8 mouse cellular contexts compared by ENCODE assay signal in the genomic region with DNA sequence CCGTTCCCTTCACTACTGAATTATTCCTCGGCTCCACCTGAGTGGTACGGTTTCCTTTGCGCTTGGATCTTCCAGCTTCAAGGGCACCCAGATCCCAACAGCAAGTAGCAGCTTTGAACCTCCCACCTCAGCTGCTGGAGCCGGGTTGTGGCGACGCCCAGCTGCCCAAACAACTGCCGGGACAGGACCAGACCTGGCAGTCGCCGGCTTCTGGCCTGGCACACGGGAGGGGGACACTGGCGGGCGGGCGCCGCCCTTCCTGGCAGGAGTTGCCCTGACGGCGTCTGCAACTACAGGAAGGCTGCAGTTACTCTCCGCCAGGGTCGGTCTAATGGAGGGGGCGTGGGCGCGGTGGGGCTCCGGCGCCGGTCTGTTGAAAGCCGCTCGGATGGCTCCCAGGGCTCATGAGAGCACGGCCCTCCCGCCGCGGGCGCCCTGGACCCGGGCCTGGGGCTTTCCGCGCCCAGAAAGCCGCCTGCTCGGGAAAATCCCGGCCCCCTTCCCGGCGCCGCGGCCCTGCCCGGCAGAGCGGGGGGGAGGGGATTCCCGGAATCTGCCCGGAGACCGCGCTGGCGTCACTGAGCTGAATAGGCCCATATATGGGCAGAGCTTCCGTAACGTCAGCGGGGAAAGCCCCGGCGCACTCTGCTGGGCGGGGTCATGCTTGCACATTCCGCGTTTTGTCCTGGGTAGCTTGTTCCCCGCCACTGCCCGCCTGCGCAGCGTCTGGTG. TPM values are rescaled to one million over a fixed set of nuclear protein-coding genes. Genes with fewer than 3 reads are reported as not detected.
DNase-seq lines count a peak whose midpoint lies in the region; ATAC-seq and TF ChIP-seq lines count a peak whose summit lies in the region.

No protein-coding gene starts in this region.

- peak overlapping the region; percentile 95 for H3K4me2 ChIP-seq in heart, embryonic 12.5 days
- peak overlapping the region; percentile 96 for H3K4me2 ChIP-seq in kidney, embryonic 16.5 days (replicated peaks; ENCODE audit: low read depth, low read length)

- peak; percentile 85 for ATAC-seq in heart, embryonic 12.5 days (ENCODE audit: insufficient number of reproducible peaks, low FRiP score)
- peak; percentile 74 for ATAC-seq in kidney, embryonic 16.5 days (ENCODE audit: low FRiP score, low TSS enrichment)
- ATAC-seq in monocyte, adult 5-6 weeks (replicated peaks; ENCODE audit: insufficient number of reproducible peaks, low FRiP score, low TSS enrichment, poor library complexity, severe bottlenecking) = peak; percentile 25

- peaks cover 100% of the 10 kb centered on the region for H3K4me1 ChIP-seq in erythroblast, embryonic 14.5 days (ENCODE audit: control insufficient read depth)
- H3K4me1 ChIP-seq in heart, embryonic 12.5 days (replicated peaks) = peaks cover 46% of the 10 kb centered on the region
- H3K4me1 ChIP-seq in kidney, embryonic 16.5 days (ENCODE audit: insufficient read depth, low read length) = peaks cover 62% of the 10 kb centered on the region
- peaks cover 24% of the 10 kb centered on the region for H3K4me1 ChIP-seq in liver, adult 2 months (ENCODE audit: control insufficient read depth, insufficient read depth, low read length)

- peak; percentile 9 for TF ChIP-seq CTCF in C2C12 (IDR thresholded peaks at IDR 0.05; ENCODE audit: control insufficient read depth, insufficient read depth, insufficient read length)
- TF ChIP-seq CTCF in liver, adult 2 months (IDR thresholded peaks at IDR 0.05; ENCODE audit: low read depth, low read length) = no peak

- H3K9ac ChIP-seq in heart, embryonic 12.5 days = peak overlapping the region; percentile 78
- peak overlapping the region; percentile 74 for H3K9ac ChIP-seq in kidney, embryonic 16.5 days (replicated peaks; ENCODE audit: low read length)
- H3K9ac ChIP-seq in liver, adult 2 months (ENCODE audit: low read depth, low read length) = peak overlapping the region; percentile 92

- WGBS in heart, embryonic 12.5 days = under 1% methylated on average over 61 of the region's 61 CpGs
- WGBS in kidney, embryonic 16.5 days = under 1% methylated on average over 61 of the region's 61 CpGs
- under 1% methylated on average over 61 of the region's 61 CpGs for WGBS in liver, adult 2 months

- peak; percentile 73 for DNase-seq in brain, embryonic 18.5 days (ENCODE audit: low read depth, low spot score)
- DNase-seq in liver, adult 2 months (ENCODE audit: extremely low read depth, low read depth, low spot score) = peak; percentile 86
- DNase-seq in spleen, postnatal 4 days (ENCODE audit: low spot score in 2 of 2) = peak; percentile 95 to 97

- H3K4me3 ChIP-seq in C2C12 (ENCODE audit: insufficient read depth, poor library complexity, severe bottlenecking) = peak overlapping the region; percentile 84
- H3K4me3 ChIP-seq in erythroblast, embryonic 14.5 days (replicated peaks) = peak overlapping the region; percentile 71
- peak overlapping the region; percentile 55 for H3K4me3 ChIP-seq in heart, embryonic 12.5 days
- peak overlapping the region; percentile 61 for H3K4me3 ChIP-seq in kidney, embryonic 16.5 days (ENCODE audit: low read length)
- H3K4me3 ChIP-seq in liver, adult 2 months (ENCODE audit: insufficient read depth, low read depth, low read length) = peak overlapping the region; percentile 93

- H3K79me3 ChIP-seq in C2C12 (ENCODE audit: low read depth) = peaks cover 17% of the 10 kb centered on the region

- peak overlapping the region; percentile 71 for H3K27ac ChIP-seq in heart, embryonic 12.5 days (ENCODE audit: poor library complexity, severe bottlenecking)
- H3K27ac ChIP-seq in kidney, embryonic 16.5 days (ENCODE audit: low read length) = peak overlapping the region; percentile 81
- H3K27ac ChIP-seq in liver, adult 2 months (replicated peaks; ENCODE audit: insufficient read depth, low read depth, low read length) = peak overlapping the region; percentile 84

- no peaks in the 10 kb centered on the region for H3K9me3 ChIP-seq in erythroblast, embryonic 14.5 days (ENCODE audit: control insufficient read depth, low read length)
- no peaks in the 10 kb centered on the region for H3K9me3 ChIP-seq in heart, embryonic 12.5 days (replicated peaks)
- no peaks in the 10 kb centered on the region for H3K9me3 ChIP-seq in kidney, embryonic 16.5 days (ENCODE audit: low read length)

- peak overlapping the region; percentile 77 for H3ac ChIP-seq in C2C12 (ENCODE audit: control insufficient read depth, insufficient read length, low read depth)

- peaks cover 23% of the 10 kb centered on the region for H3K36me3 ChIP-seq in C2C12 (ENCODE audit: control insufficient read depth, insufficient read depth)
- H3K36me3 ChIP-seq in erythroblast, embryonic 14.5 days (ENCODE audit: control insufficient read depth) = peaks cover 43% of the 10 kb centered on the region
- H3K36me3 ChIP-seq in heart, embryonic 12.5 days = peaks cover 39% of the 10 kb centered on the region
- H3K36me3 ChIP-seq in kidney, embryonic 16.5 days (ENCODE audit: insufficient read depth, low read length) = peaks cover 31% of the 10 kb centered on the region
- peaks cover 3% of the 10 kb centered on the region for H3K36me3 ChIP-seq in liver, adult 2 months (ENCODE audit: control insufficient read depth, insufficient read depth, low read length)

- peak; percentile 59; the same call in 1 of the 2 replicates for TF ChIP-seq POLR2A in liver, adult 2 months (IDR thresholded peaks at IDR 0.05; ENCODE audit: extremely low read depth, insufficient read depth, low read length)

- H3K79me2 ChIP-seq in C2C12 (ENCODE audit: control insufficient read depth, insufficient read depth) = peaks cover 41% of the 10 kb centered on the region
- H3K79me2 ChIP-seq in liver, adult 2 months (ENCODE audit: control insufficient read depth, insufficient read depth, low read length) = peaks cover 10% of the 10 kb centered on the region; the same call in 1 of the 2 replicates

- H3K27me3 ChIP-seq in C2C12 (ENCODE audit: control insufficient read depth, insufficient read depth, insufficient read length) = no peaks in the 10 kb centered on the region
- H3K27me3 ChIP-seq in erythroblast, embryonic 14.5 days (ENCODE audit: control insufficient read depth) = peaks cover 16% of the 10 kb centered on the region
- H3K27me3 ChIP-seq in heart, embryonic 12.5 days (replicated peaks) = no peaks in the 10 kb centered on the region
- H3K27me3 ChIP-seq in kidney, embryonic 16.5 days (ENCODE audit: insufficient read depth, low read length) = no peaks in the 10 kb centered on the region
- H3K27me3 ChIP-seq in liver, adult 2 months (ENCODE audit: control insufficient read depth, insufficient read depth, low read length) = no peaks in the 10 kb centered on the region

TF ChIP-seq in C2C12, 6 proteins besides CTCF, POLR2A, EP300 and RAD21:
- TF ChIP-seq CEBPB (IDR thresholded peaks at IDR 0.05; ENCODE audit: low read depth) = no peak
- TF ChIP-seq MYOG (IDR thresholded peaks at IDR 0.05; ENCODE audit: control insufficient read depth, extremely low read depth, insufficient read length) = no peak
- no peak for TF ChIP-seq MYOD1 (IDR thresholded peaks at IDR 0.05; ENCODE audit: control insufficient read depth, insufficient read length, low read depth)
- TF ChIP-seq MAX (IDR thresholded peaks at IDR 0.05) = no peak
- TF ChIP-seq FOSL1 (IDR thresholded peaks at IDR 0.05; ENCODE audit: insufficient read depth, low read length, poor library complexity, severe bottlenecking) = no peak
- no peak for TF ChIP-seq USF1 (IDR thresholded peaks at IDR 0.05; ENCODE audit: low read depth)

RNA-seq across cellular contexts. Expression of a gene that starts 2.3 kb away (rescaled TPM):
- 158 TPM for polyA plus RNA-seq in C2C12 (2012; fragmentation: generic; extraction: Trizol)
- 9.6 and 10.3 TPM in 2 replicates for polyA plus RNA-seq in erythroblast, embryonic 14.5 days (2012)
- polyA plus RNA-seq in heart, embryonic 12.5 days (2016; fragmentation: Nextera tagmentation; extraction: Ambion mirVana) = 11.9 and 13.2 TPM in 2 replicates
- polyA plus RNA-seq in kidney, embryonic 16.5 days (2015; fragmentation: Nextera tagmentation; extraction: Ambion mirVana) = 8.3 and 11.7 TPM in 2 replicates
- 29.5 and 45.6 TPM in 2 replicates for total RNA-seq in liver, adult 2 months (2014; rRNA removed)
- polyA plus RNA-seq in liver, adult 2 months (2012; rRNA removed) = 12.3 and 17.9 TPM in 2 replicates
- total RNA-seq in monocyte, adult 5-6 weeks (2017) = 405 to 735 TPM (median 444 TPM) in 3 replicates

RNA-seq across cellular contexts. Expression of a gene that starts 6.6 kb away (rescaled TPM):
- polyA plus RNA-seq in C2C12 (2012; fragmentation: generic; extraction: Trizol) = 145 TPM
- polyA plus RNA-seq in erythroblast, embryonic 14.5 days (2012) = 162 and 179 TPM in 2 replicates
- 77.1 and 79.0 TPM in 2 replicates for polyA plus RNA-seq in heart, embryonic 12.5 days (2016; fragmentation: Nextera tagmentation; extraction: Ambion mirVana)
- 137 and 138 TPM in 2 replicates for polyA plus RNA-seq in kidney, embryonic 16.5 days (2015; fragmentation: Nextera tagmentation; extraction: Ambion mirVana)
- 17.1 and 24.5 TPM in 2 replicates for total RNA-seq in liver, adult 2 months (2014; rRNA removed)
- polyA plus RNA-seq in liver, adult 2 months (2012; rRNA removed) = 25.6 and 28.3 TPM in 2 replicates
- total RNA-seq in monocyte, adult 5-6 weeks (2017) = 43.9 to 58.8 TPM (median 58.1 TPM) in 3 replicates

RNA-seq across cellular contexts. Expression of a gene that starts 6.8 kb away (rescaled TPM):
- 609 TPM for polyA plus RNA-seq in C2C12 (2012; fragmentation: generic; extraction: Trizol)
- 111 and 222 TPM in 2 replicates for polyA plus RNA-seq in erythroblast, embryonic 14.5 days (2012)
- polyA plus RNA-seq in heart, embryonic 12.5 days (2016; fragmentation: Nextera tagmentation; extraction: Ambion mirVana) = 638 and 672 TPM in 2 replicates
- 810 and 819 TPM in 2 replicates for polyA plus RNA-seq in kidney, embryonic 16.5 days (2015; fragmentation: Nextera tagmentation; extraction: Ambion mirVana)
- 135 and 157 TPM in 2 replicates for total RNA-seq in liver, adult 2 months (2014; rRNA removed)
- 110 and 142 TPM in 2 replicates for polyA plus RNA-seq in liver, adult 2 months (2012; rRNA removed)
- 153 to 207 TPM (median 196 TPM) in 3 replicates for total RNA-seq in monocyte, adult 5-6 weeks (2017)

RNA-seq across cellular contexts. Expression of a gene that starts 7.0 kb away (rescaled TPM):
- not detected for polyA plus RNA-seq in C2C12 (2012; fragmentation: generic; extraction: Trizol)
- polyA plus RNA-seq in erythroblast, embryonic 14.5 days (2012) = not detected in 2 replicates
- polyA plus RNA-seq in heart, embryonic 12.5 days (2016; fragmentation: Nextera tagmentation; extraction: Ambion mirVana) = not detected in 2 replicates
- polyA plus RNA-seq in kidney, embryonic 16.5 days (2015; fragmentation: Nextera tagmentation; extraction: Ambion mirVana) = not detected in 2 replicates
- total RNA-seq in liver, adult 2 months (2014; rRNA removed) = not detected in 2 replicates
- 1.0 TPM in 1 of 2 replicates, not detected in the other for polyA plus RNA-seq in liver, adult 2 months (2012; rRNA removed)
- total RNA-seq in monocyte, adult 5-6 weeks (2017) = not detected in 3 replicates

RNA-seq across cellular contexts. Expression of a gene that starts 14.2 kb away (rescaled TPM):
- 7.0 TPM for polyA plus RNA-seq in C2C12 (2012; fragmentation: generic; extraction: Trizol)
- polyA plus RNA-seq in erythroblast, embryonic 14.5 days (2012) = 0.46 and 0.58 TPM in 2 replicates
- polyA plus RNA-seq in heart, embryonic 12.5 days (2016; fragmentation: Nextera tagmentation; extraction: Ambion mirVana) = 7.2 and 7.7 TPM in 2 replicates
- polyA plus RNA-seq in kidney, embryonic 16.5 days (2015; fragmentation: Nextera tagmentation; extraction: Ambion mirVana) = 34.8 and 35.2 TPM in 2 replicates
- total RNA-seq in liver, adult 2 months (2014; rRNA removed) = 12.4 and 14.2 TPM in 2 replicates
- polyA plus RNA-seq in liver, adult 2 months (2012; rRNA removed) = 9.6 and 12.5 TPM in 2 replicates
- total RNA-seq in monocyte, adult 5-6 weeks (2017) = 4.2 to 8.7 TPM (median 4.5 TPM) in 3 replicates

Comparison
In these comparisons a context has a peak if more than half of its experiments do, and no peak if none do; other contexts are left out.
1. Peak in every context shown above with its lines: DNase-seq, ATAC-seq, H3K4me3 ChIP-seq and H3K27ac ChIP-seq.
2. ATAC-seq: peak in every context shown above with its lines; median percentile 85 in heart, embryonic 12.5 days; 74 in kidney, embryonic 16.5 days; 25 in monocyte, adult 5-6 weeks.